Mouse (Mus musculus) thymus, postnatal 14 days (tissue): Measurements from ENCODE around the gene Lin37.

Experiments used
- DNase-seq: peaks from one replicate; pipeline ENCODE4 v3.0.0; 2021

Lin37 gene

GRCm38 (mm10) chr7:30559443-30559954 lies at the start of gene Lin37:
TSS of gene Lin37 (minus strand) at chr7:30559838.
- DNase-seq, result peak; percentile 95

- peak; percentile 19 for DNase-seq
Measured at GRCm38 (mm10) chr7:30608476-30608875, 48.8 kb upstream of the Lin37 start.

GRCm38 (mm10) chr7:30607706-30608309 lies 48.2 kb upstream of the Lin37 start:
- peak; percentile 76 for DNase-seq

- DNase-seq, result no peak
Measured at GRCm38 (mm10) chr7:30604944-30605343, 45.3 kb upstream of the Lin37 start.

- DNase-seq, result no peak
Measured at GRCm38 (mm10) chr7:30604424-30604823, 44.8 kb upstream of the Lin37 start.

GRCm38 (mm10) chr7:30602583-30602982 lies 42.9 kb upstream of the Lin37 start:
- DNase-seq, result no peak

- no peak for DNase-seq
Measured at GRCm38 (mm10) chr7:30600651-30601050, 41.0 kb upstream of the Lin37 start.

- DNase-seq, result peak; percentile 70
Measured at GRCm38 (mm10) chr7:30599933-30600353, 40.3 kb upstream of the Lin37 start.

GRCm38 (mm10) chr7:30598786-30599185 lies 39.1 kb upstream of the Lin37 start, which contains the start of gene Zbtb32:
TSS of gene Zbtb32 (minus strand) at chr7:30598909.
- no peak for DNase-seq

GRCm38 (mm10) chr7:30596811-30597210 lies 37.2 kb upstream of the Lin37 start:
- no peak for DNase-seq

GRCm38 (mm10) chr7:30596093-30596492 lies 36.5 kb upstream of the Lin37 start:
- DNase-seq, result no peak

- DNase-seq, result no peak
Measured at GRCm38 (mm10) chr7:30594510-30595024, 34.9 kb upstream of the Lin37 start.

- DNase-seq, result no peak
Measured at GRCm38 (mm10) chr7:30593579-30594509, 34.2 kb upstream of the Lin37 start.

GRCm38 (mm10) chr7:30592772-30593423 lies 33.3 kb upstream of the Lin37 start:
- DNase-seq, result no peak

- no peak for DNase-seq
Measured at GRCm38 (mm10) chr7:30591605-30591951, 31.9 kb upstream of the Lin37 start.

- DNase-seq, result no peak
Measured at GRCm38 (mm10) chr7:30590927-30591604, 31.4 kb upstream of the Lin37 start.

- DNase-seq, result peak; percentile 89
Measured at GRCm38 (mm10) chr7:30589435-30590301, 30.0 kb upstream of the Lin37 start.

- peak; percentile 95 for DNase-seq
Measured at GRCm38 (mm10) chr7:30588676-30589434, 29.2 kb upstream of the Lin37 start, which contains the start of gene Kmt2b. TSS of gene Kmt2b (minus strand) at chr7:30588726.

GRCm38 (mm10) chr7:30587842-30588667 lies 28.4 kb upstream of the Lin37 start:
- DNase-seq, result peak; percentile 68
